Mouse (Mus musculus): ENCODE data around the gene Setd7.

DNA sequence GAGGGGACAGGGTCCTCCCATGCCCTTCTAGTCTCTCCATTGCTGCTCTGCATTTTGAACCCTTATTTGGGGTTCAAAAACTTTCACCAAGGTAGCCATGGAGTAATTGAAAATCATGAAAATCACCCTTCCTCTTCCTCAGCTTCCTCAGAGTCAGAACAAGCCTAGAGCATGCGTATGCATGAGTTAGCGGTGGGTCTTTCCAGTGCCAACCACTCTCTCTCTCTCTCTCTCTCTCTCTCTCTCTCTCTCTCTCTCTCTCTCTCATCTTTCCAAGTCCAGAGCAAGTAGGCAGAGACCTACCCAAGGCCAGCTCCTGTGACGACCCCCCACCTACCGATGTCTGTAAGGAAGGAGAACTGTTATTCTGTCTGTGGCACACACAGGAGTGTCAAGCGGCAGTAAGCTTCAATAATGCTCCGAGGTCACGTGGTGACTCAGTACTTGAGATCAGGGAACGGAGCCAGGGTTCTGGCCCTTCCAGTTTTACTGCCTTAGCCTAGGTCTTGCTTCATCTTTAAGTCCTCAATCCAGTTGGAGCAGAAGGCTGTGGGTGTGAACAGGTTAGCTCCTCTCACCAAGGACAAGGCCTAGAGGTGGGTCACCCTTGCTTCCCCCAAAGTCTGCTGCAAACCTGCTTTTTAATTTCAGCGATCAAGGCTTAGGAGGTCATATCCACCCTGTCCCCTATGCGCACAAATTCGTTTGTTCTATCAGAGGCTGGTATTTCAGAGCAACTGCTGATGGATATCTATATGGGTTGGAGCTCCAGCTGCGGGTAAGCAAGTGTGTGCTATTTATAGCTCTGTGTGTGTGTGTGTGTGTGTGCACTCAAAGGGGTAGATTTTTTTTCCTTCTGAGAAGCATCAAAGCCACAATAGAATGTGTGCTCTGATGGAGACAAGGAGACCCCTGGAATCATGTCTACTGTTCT, 17.4 kb upstream of the Setd7 start:
- TF ChIP-seq POLR2A (IDR thresholded peaks at IDR 0.05; ENCODE audit: low read depth, low read length) (no peak), CTCF (conservative IDR thresholded peaks at IDR 0.05; ENCODE audit: insufficient read depth, insufficient read length, low read depth, low read length) (no peak)

All from kidney, adult 2 months (tissue).